Mouse (Mus musculus) embryonic fibroblast, embryonic 13.5 days (primary cell): ENCODE results near the gene Mup8. TPM values are rescaled to one million over a fixed set of nuclear protein-coding genes. Genes with fewer than 3 reads are reported as not detected.
"Not testable (repeated sequence)": the region's sequence is repeated elsewhere in the genome, so short reads cannot be mapped to it uniquely, and the experiment has no call there.

Experiments
- H3K27ac ChIP-seq: 2 replicates; pipeline ENCODE4 v1.5.1; 2012; ENCODE audit warnings: low read length, control low read depth, inconsistent platforms; ENCODE audit not compliant: insufficient read depth
- H3K4me1 ChIP-seq: 2 replicates; pipeline ENCODE4 v1.6.1; 2011; ENCODE audit warnings: low read length; ENCODE audit not compliant: control insufficient read depth, insufficient read depth
- H3K4me3 ChIP-seq: 2 replicates; pipeline ENCODE4 v1.5.1; 2011; ENCODE audit warnings: mild to moderate bottlenecking, control low read depth, low read length; ENCODE audit not compliant: insufficient read depth
- polyA plus RNA-seq: library from polyadenylated mRNA; stranded (reverse); fragments of >200 nt; gene quantifications from 2 replicates; pipeline ENCODE4 v1.2.4, GENCODE M21; 2011; ENCODE audit warnings: low read depth; ENCODE audit not compliant: missing spikeins, insufficient read length

Gene Mup8
- not detected in 2 replicates for polyA plus RNA-seq

DNA sequence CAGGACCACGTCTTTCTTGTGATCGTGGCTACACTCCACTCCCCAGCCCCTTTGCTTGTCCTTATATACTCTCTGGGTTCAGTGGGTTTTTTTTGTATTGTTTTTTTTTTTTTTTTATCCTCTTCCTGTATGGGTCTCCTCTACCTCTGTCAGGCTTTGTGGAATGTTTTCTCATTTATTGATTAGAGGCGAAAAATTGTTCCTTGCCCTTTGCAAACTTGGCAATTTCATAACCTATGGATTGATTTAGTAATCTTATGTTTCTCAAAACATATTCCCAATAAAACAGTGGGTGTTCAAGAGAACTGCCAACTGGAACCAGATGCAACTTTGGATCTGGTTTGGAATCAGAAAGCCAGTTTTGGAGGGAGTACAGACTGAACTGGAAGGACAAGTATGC lies at the start of gene Mup8:
TSS of gene Mup8 (minus strand) at position 101 of the 400 bp plus-strand sequence.
- H3K27ac ChIP-seq, H3K4me1 ChIP-seq, H3K4me3 ChIP-seq: not testable (repeated sequence)

DNA sequence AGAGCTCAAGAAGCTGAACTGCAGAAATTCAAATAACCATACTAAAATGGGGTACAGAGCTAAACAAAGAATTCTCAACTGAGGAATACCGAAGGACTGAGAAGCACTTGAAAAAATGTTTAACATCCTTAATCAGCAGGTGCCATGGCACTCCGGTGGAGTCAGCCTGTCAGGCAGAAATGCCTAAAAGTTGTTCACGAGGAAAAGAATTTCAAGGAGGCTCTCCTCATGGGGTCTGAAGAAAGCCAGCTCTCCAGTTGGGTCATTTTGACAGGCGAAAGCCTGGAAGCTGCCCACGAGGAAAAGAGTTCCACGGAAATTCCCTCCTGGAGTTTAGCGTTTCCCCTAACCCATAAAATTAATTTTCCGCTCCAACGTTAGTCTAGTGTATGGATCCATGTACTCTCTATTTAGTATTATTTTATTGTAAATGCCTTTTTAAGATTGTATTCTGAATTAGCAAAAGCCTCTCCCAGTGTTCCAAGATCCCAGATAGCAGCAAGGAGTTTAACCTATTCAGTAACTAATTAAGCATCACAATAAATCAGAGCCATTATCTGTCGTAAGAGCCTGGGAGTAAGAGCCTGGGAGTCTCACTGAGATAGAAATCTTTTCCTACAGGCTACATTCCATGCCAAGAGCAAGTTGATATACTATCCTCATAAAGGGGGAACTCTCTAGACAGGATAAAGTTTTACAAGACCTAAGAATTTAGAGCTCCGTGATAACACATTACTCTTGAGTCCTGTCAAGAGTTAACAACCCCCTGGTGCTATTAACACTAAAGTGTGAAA lies 43.8 kb upstream of the Mup8 start:
- H3K4me3 ChIP-seq, H3K27ac ChIP-seq, H3K4me1 ChIP-seq: not testable (repeated sequence)

DNA sequence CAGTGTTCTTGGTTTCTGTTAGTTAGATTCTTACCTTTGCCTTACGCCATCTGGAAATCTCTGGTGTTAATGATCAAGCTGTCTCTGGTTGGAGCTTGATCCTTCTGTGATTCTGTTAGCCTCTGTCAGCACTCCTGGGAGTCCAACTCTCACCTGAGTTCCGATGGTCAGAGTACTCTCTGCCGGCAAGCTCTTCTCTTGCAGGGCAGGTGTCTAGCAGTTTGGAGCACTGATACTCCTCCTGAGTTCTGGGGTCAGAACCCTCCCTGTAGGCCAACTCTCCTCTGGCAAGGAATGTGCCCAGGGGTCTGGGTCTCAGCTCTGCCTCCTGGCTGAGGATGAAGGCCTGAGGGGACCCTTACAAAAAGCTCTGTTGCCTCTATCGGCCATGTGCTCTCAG lies 40.3 kb upstream of the Mup8 start:
- not testable (repeated sequence) for H3K27ac ChIP-seq, H3K4me1 ChIP-seq, H3K4me3 ChIP-seq

Other genes starting within 250 kb of the Mup8 start
- not detected in 2 replicates for gene Mup7, start 152.1 kb downstream of the Mup8 start, polyA plus RNA-seq
- not detected in 2 replicates for gene Mup2, start 68.3 kb downstream of the Mup8 start, polyA plus RNA-seq
- not detected in 2 replicates for gene Mup9, start 199.4 kb upstream of the Mup8 start, polyA plus RNA-seq